Mouse (Mus musculus) embryonic fibroblast, embryonic 13.5 days (primary cell): ENCODE measurements at regions not wholly inside any gene's neighbourhood (a gene's known extent, or its start where the extent isn't known, plus 50 kb on each side); places are given as distances from the start of the nearest gene placed in this dataset.

ENCODE experiments used
- CTCF ChIP-seq: IDR thresholded peaks from 2 replicates; pipeline ENCODE4 v1.5.1; 2011; ENCODE audit warnings: mild to moderate bottlenecking, control low read depth, low read length, moderate library complexity, borderline replicate concordance; ENCODE audit not compliant: insufficient read depth
- POLR2A ChIP-seq: IDR thresholded peaks from 2 replicates; pipeline ENCODE4 v1.6.1; 2011; ENCODE audit warnings: low read depth, mild to moderate bottlenecking, control low read depth, low read length, moderate library complexity

DNA sequence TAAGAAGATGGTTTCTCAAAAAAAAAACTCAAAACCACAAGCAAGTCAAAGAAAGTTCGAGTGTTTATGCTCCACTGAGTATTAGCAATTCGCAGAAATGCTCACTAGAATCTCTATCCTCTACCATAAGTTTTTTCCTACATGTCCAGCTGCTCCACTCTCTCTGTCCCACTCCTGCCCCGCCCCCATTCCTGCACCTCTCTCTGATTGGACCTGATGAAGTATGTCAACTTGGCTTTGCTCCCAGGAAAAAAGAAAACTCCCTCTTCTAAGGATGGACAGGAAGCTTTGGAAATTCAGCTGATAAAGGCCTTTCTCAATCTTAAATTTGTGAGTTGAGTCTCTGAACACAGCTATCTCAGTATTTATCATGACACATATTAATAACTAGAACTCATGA, 684.4 kb upstream of the 2610301B20Rik start:
- TF ChIP-seq POLR2A = no peak
- TF ChIP-seq CTCF = no peak
